Mouse (Mus musculus): ENCODE results near the gene Aplp2.

DNA sequence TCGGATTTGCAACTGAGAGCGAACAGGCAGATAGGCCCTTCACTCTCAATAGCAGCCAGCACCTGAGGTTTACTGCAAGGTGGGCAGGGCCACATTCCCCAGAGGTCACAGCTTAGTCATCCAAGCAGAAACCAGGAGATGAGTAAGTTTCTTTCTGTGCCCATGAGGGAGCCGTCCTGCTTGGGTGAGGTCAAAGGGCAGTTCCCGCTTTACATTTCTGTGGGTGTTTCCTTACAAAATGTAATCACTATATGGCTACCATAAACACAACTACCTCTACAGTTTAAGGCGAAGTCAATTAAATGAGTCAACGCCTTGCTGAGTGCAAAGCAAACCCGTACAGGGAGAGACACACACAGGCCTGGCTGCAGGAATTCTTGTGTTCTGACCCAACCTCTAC is 63.5 kb downstream of the Aplp2 start:
- TF ChIP-seq POLR2A (IDR thresholded peaks at IDR 0.05; ENCODE audit: low read depth, low read length) (no peak), CTCF (IDR thresholded peaks at IDR 0.05; ENCODE audit: extremely low read depth, insufficient read length, insufficient replicate concordance, low read depth, low read length) (no peak)

Data from small intestine, adult 2 months (tissue).